Mouse (Mus musculus) cerebellum, adult 9-11 months (tissue): ENCODE data around the gene Ifitm6.
"Not testable (repeated sequence)": the region's sequence is repeated elsewhere in the genome, so short reads cannot be mapped to it uniquely, and the experiment has no call there.

Experiments
- DNase-seq: peaks from one replicate; pipeline ENCODE4 v3.0.0; 2022

Ifitm6 gene

GRCm38 (mm10) chr7:141017824-141018223 is at the start of gene Ifitm6:
Ifitm6 (minus strand) TSS chr7:141017924.
- DNase-seq = not testable (repeated sequence)

GRCm38 (mm10) chr7:141064576-141064975 is 46.9 kb upstream of the Ifitm6 start:
- DNase-seq = peak; percentile 21

DNA sequence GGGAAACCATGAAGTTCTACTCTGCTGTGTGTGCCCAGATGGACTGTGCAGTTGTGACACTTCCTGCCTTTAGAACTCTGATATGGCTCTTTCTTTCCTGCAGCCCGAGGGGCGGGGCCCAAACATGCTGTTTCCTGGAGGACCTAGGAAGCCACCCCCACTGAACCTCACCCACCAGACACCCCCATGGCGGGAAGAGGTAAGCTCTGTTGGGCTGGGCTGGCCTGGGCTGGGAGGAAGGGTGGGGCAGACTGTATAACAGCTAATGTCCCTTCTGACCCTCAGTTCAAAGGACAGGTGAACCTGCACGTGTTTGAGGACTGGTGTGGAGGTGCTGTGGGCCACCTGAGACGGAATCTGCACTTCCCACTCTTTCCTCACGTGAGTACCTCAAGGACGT is 46.5 kb upstream of the Ifitm6 start:
- peak; percentile 30 for DNase-seq

DNA sequence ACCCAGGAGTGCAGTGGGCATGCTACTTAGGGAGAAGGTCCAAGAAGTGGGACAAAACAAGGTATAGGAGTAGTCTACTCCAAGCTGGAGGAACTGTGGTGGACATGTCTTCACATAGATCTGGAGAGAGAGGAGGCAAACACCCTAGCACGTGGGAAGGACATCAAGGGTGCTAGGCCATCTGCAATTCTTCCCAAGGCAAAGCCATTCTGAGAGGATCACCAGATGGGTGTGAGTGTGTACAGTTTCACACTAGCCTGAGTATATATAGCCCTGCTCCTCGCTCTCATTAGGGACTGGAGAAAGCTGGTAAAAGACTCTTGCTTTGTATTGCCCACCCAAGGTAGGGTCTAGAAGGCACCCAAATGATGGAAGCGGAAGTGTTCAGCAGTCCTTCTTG is 45.6 kb upstream of the Ifitm6 start:
- peak; percentile 22 for DNase-seq

DNA sequence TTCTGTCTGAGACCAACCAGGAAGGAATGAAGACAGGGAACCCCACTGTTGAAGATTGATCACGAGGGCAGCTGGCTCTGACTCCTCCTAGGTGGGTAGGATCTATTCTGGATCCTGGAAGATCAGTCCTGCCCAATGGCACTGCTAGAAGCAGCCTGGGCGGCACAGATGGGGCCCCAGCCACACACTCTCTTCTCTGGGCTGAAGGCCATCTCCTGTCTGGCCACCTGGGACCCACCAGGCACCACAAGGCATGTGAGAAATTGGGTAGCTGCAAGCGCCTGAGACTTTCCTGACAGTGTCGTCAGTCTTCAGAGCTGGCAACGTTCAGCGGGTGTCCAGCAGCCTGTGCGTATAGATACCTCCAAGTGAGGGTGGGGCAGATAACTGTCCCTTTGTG is 44.8 kb upstream of the Ifitm6 start:
- peak; percentile 83 for DNase-seq

DNA sequence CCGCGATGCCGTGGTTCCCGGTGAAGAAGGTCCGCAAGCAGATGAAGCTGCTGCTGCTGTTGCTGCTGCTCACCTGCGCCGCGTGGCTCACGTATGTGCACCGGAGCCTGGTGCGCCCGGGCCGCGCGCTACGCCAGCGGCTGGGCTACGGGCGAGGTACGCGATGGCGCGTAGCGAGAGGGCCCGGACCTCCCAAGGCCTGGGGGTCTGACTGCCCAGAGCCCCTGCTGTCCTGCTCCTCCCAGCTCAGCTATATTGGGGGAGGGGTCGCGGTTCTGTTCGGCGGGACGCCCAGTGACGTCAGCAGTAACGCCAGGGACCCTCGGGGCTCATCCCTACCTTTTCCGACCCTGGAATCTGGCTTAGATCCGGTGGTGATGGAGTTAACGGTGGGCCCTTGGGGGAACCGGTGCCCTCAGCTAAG is 43.6 kb upstream of the Ifitm6 start:
- DNase-seq = peak; percentile 75

GRCm38 (mm10) chr7:141060426-141061242 is 42.9 kb upstream of the Ifitm6 start, which contains the start of gene B4galnt4:
B4galnt4 (plus strand) TSS chr7:141061104.
- peak; percentile 95 for DNase-seq

GRCm38 (mm10) chr7:141059929-141060328 is 42.2 kb upstream of the Ifitm6 start:
- DNase-seq = no peak

GRCm38 (mm10) chr7:141058601-141059341 is 41.0 kb upstream of the Ifitm6 start:
- peak; percentile 9 for DNase-seq

DNA sequence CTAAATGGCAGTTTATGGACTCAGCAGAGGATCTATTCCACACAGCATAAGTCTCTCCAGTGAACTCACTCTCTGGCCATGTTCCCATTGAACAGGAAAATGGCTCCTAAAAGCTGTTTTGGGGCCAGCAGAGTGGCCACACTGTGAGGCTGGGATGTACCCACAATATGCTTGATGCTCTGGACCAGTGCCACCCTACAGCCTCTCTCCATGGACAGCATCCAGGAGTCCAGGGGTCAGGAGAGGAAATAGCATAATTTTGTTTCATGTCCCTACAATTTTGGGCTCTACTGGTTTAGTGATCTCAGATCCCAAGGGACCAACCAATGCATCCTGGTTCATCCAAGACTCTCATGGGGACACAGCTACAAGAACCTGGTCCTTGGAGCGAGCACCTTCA is 39.8 kb upstream of the Ifitm6 start:
- DNase-seq = peak; percentile 29

GRCm38 (mm10) chr7:141056976-141057375 is 39.3 kb upstream of the Ifitm6 start:
- no peak for DNase-seq

DNA sequence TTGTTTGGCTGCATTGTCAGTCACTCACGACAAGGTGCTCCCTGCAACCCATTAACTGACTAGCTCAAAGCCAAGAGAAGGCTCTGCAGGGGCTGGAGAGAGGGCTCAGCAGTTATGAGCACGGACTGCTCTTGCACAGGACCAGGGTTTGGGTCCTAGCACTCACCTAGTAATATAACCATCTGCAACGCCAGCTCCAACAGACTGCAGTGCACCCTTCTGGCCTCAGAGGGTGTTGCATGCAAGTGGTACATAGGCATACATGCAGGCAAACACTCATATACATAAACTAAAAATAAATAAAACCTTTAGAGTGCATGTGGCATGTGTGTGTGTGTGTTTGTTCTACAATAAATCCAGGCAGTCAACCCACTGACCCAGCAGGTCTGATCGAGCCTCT is 38.1 kb upstream of the Ifitm6 start:
- no peak for DNase-seq

DNA sequence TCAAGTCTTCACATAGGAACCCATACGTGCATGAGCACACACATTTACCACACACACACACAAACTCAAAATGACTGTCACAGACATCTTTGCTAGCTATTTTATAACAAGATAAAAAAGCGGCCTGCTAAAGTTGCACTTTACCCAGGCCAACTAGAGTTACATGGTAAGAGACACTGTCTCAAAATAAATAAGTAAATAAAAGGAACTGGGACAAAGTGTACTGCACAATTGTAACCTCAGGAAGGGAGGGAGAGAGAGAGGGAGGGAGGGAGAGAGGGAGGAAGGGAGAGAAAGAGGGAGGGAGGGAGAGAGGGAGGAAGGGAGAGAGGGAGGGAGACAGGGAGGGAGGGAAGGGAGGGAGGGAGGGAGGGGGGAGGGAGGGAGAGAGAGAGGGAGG is 34.7 kb upstream of the Ifitm6 start:
- DNase-seq = no peak

DNA sequence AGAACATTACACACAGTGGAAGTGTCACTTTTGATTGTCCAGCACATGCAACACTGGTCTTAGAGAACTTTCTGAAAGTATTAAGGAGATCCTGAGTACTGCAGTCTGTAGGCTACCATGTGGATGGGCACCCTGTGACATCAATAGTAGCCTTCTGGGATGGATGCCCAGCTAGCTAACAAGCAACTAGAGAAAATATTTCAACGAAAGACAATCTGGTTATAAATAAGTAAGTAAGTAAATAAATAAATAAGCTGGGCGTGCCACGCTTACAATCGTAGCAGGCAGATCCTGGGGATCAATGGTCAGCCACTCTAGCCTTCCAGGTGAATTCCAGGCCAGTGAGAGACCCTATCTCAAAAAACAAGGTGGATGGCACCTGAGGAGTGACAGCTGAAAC is 34.3 kb upstream of the Ifitm6 start:
- DNase-seq = no peak

GRCm38 (mm10) chr7:141051060-141051685 is 33.4 kb upstream of the Ifitm6 start:
- DNase-seq = no peak

DNA sequence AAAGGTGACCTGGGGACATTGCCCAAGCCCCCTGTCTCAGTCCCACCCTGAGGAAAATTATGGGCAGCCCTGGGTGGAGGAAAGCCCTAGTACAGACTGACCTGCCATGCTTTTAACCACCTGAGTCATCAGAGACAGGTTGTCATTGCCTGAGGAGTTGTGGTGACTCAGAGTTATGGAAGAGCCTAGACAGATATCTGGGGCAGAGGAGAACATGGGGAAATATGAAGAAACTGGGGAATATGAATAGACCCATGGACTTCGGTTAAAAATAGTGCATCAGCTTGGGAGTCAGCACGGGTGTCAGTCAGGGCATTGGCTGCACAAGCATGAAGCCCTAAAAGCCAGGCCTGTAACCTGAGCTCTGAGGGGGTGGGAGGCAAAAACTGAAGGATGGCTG is 31.6 kb upstream of the Ifitm6 start:
- DNase-seq = no peak

- peak; percentile 85 for DNase-seq
Observed at GRCm38 (mm10) chr7:141048226-141049218, 30.8 kb upstream of the Ifitm6 start.

- peak; percentile 77 for DNase-seq
Observed at GRCm38 (mm10) chr7:141047581-141048225, 30.0 kb upstream of the Ifitm6 start.

- peak; percentile 25 for DNase-seq
Observed at GRCm38 (mm10) chr7:141046931-141047580, 29.3 kb upstream of the Ifitm6 start.

GRCm38 (mm10) chr7:141042539-141042938 is 24.8 kb upstream of the Ifitm6 start:
- DNase-seq = no peak

GRCm38 (mm10) chr7:141041661-141042060 is 23.9 kb upstream of the Ifitm6 start:
- peak; percentile 61 for DNase-seq
